Mouse (Mus musculus): ENCODE results near the gene Zfp982. TPM values are rescaled to one million over a fixed set of nuclear protein-coding genes. Genes with fewer than 3 reads are reported as not detected.
"Not testable (repeated sequence)": the region's sequence is repeated elsewhere in the genome, so short reads cannot be mapped to it uniquely, and the experiment has no call there.

Gene Zfp982
- total and polyA plus RNA-seq, 3 experiments, result 0.99 to 1.7 TPM; not detected in 1

- Histone ChIP-seq H3K79me2 (ENCODE audit: control insufficient read depth, insufficient read depth, low read length, poor library complexity) (peaks cover 3% of the 10 kb centered on the region), H3K9me3 (replicated peaks; ENCODE audit: insufficient read depth, low read length) (no peaks in the 10 kb centered on the region), H3K27ac (ENCODE audit: control insufficient read depth, low read depth, low read length) (no peak overlapping the region), H3K4me1 (ENCODE audit: control insufficient read depth in 1 of 2, insufficient read depth in 2 of 2, low read length in 2 of 2) (0 out of 4 replicates have a peak, but pooled peaks cover 0 to 2% of the 10 kb centered on the region in 2 experiments), H3K36me3 (ENCODE audit: control insufficient read depth in 1 of 2, insufficient read depth in 2 of 2, low read length in 2 of 2) (no peaks in the 10 kb centered on the region), H3K9ac (ENCODE audit: control insufficient read depth, low read depth, low read length, poor library complexity, severe bottlenecking) (peak overlapping the region; percentile 76), H3K27me3 (ENCODE audit: control insufficient read depth in 1 of 2, insufficient read depth in 2 of 2, low read length in 2 of 2) (no peaks in the 10 kb centered on the region), H3K4me3 (ENCODE audit: control insufficient read depth in 1 of 2, insufficient read depth in 1 of 2, low read depth in 2 of 2, low read length in 2 of 2) (peak overlapping the region; percentile 80 to 82)
- peak; percentile 43 for DNase-seq (ENCODE audit: low read depth, low spot score)
- no peak for TF ChIP-seq NRF1 (IDR thresholded peaks at IDR 0.05; ENCODE audit: insufficient read depth, low read depth, low read length, poor library complexity, severe bottlenecking)
- TF ChIP-seq NELFE (IDR thresholded peaks at IDR 0.05; ENCODE audit: low read depth, low read length), result 0 out of 2 replicates have a peak, but pooled peaks have one; percentile 26
- no peak for TF ChIP-seq ZKSCAN1 (IDR thresholded peaks at IDR 0.05; ENCODE audit: low read depth, low read length)
Observed at GRCm38 (mm10) chr4:147449099-147449581, 43.1 kb upstream of the Zfp982 start.

DNA sequence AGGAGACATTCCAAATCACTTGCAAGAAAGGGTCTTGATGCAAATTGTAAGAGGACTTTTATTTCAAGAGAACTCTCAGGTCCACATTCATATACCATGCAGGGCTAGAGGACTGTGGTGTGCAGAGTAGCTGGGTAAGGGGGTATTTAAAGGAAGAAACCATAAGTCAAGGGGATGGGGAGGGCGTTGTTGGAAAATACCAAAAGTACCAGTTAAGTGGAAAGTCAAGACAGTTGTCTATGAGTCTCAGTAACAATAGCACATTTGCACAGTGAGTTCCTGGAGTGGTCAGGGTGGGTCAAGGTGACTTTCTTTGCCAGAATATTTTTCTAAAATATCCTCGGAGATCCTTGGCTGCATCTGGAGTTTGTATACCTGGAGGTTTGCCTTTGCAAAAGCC, 42.2 kb upstream of the Zfp982 start:
- peak overlapping the region; percentile 80 to 82 for H3K4me3 ChIP-seq (ENCODE audit: control insufficient read depth in 1 of 2, insufficient read depth in 1 of 2, low read depth in 2 of 2, low read length in 2 of 2)
- not testable (repeated sequence) for H3K27ac ChIP-seq (ENCODE audit: control insufficient read depth, low read depth, low read length); H3K27me3 ChIP-seq (ENCODE audit: control insufficient read depth in 1 of 2, insufficient read depth in 2 of 2, low read length in 2 of 2); H3K9me3 ChIP-seq (replicated peaks; ENCODE audit: insufficient read depth, low read length); H3K79me2 ChIP-seq (ENCODE audit: control insufficient read depth, insufficient read depth, low read length, poor library complexity); H3K4me1 ChIP-seq (ENCODE audit: control insufficient read depth in 1 of 2, insufficient read depth in 2 of 2, low read length in 2 of 2); DNase-seq (ENCODE audit: low read depth, low spot score); H3K9ac ChIP-seq (ENCODE audit: control insufficient read depth, low read depth, low read length, poor library complexity, severe bottlenecking); H3K36me3 ChIP-seq (ENCODE audit: control insufficient read depth in 1 of 2, insufficient read depth in 2 of 2, low read length in 2 of 2)

GRCm38 (mm10) chr4:147467207-147467606, 25.0 kb upstream of the Zfp982 start:
- not testable (repeated sequence) for H3K9me3 ChIP-seq (replicated peaks; ENCODE audit: insufficient read depth, low read length); H3K27ac ChIP-seq (ENCODE audit: control insufficient read depth, low read depth, low read length); H3K9ac ChIP-seq (ENCODE audit: control insufficient read depth, low read depth, low read length, poor library complexity, severe bottlenecking); H3K4me3 ChIP-seq (ENCODE audit: control insufficient read depth in 1 of 2, insufficient read depth in 1 of 2, low read depth in 2 of 2, low read length in 2 of 2); H3K27me3 ChIP-seq (ENCODE audit: control insufficient read depth in 1 of 2, insufficient read depth in 2 of 2, low read length in 2 of 2); H3K4me1 ChIP-seq (ENCODE audit: control insufficient read depth in 1 of 2, insufficient read depth in 2 of 2, low read length in 2 of 2); DNase-seq (ENCODE audit: low read depth, low spot score); H3K36me3 ChIP-seq (ENCODE audit: control insufficient read depth in 1 of 2, insufficient read depth in 2 of 2, low read length in 2 of 2); H3K79me2 ChIP-seq (ENCODE audit: control insufficient read depth, insufficient read depth, low read length, poor library complexity)

DNA sequence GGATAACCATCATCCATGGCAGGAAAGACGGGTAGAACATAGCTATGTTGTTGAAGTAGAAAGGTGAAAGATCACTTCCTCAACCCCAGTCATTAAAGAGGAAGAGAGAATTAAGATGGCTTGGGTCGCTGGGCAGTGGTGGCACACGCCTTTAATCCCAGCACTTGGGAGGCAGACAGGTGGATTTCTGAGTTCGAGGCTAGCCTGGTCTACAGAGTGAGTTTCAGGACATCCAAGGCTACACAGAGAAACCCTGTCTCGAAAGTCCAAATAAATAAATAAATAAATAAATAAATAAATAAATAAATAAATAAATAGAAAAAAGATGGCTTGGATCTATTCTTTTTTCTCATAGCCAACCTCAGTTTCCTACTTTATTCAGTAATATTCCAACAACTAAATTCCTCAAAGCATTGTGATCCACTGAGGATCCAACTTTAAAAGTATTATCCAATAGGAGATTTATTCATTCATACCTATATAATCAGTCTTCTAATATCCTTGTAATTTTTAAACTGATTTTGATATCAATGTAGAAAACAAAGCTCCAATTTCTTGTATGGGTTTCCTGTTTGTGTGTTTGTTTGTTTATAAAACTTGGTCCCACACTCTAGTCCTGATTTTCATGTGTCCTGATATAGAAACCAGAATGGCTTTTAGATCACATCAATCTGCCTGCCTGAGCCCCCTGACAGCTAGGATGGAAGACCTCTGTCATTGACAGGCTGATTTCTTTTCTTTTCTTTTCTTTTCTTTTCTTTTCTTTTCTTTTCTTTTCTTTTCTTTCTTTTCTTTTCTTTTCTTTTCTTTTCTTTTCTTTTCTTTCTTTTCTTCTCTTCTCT, 6.8 kb downstream of the Zfp982 start:
- H3K36me3 ChIP-seq (ENCODE audit: control insufficient read depth in 1 of 2, insufficient read depth in 2 of 2, low read length in 2 of 2); H3K27ac ChIP-seq (ENCODE audit: control insufficient read depth, low read depth, low read length); H3K9ac ChIP-seq (ENCODE audit: control insufficient read depth, low read depth, low read length, poor library complexity, severe bottlenecking); H3K27me3 ChIP-seq (ENCODE audit: control insufficient read depth in 1 of 2, insufficient read depth in 2 of 2, low read length in 2 of 2); H3K4me1 ChIP-seq (ENCODE audit: control insufficient read depth in 1 of 2, insufficient read depth in 2 of 2, low read length in 2 of 2); H3K79me2 ChIP-seq (ENCODE audit: control insufficient read depth, insufficient read depth, low read length, poor library complexity); DNase-seq (ENCODE audit: low read depth, low spot score); H3K4me3 ChIP-seq (ENCODE audit: control insufficient read depth in 1 of 2, insufficient read depth in 1 of 2, low read depth in 2 of 2, low read length in 2 of 2); H3K9me3 ChIP-seq (replicated peaks; ENCODE audit: insufficient read depth, low read length): not testable (repeated sequence)

All from MEL (cell line).